Mouse (Mus musculus) frontal cortex, adult (tissue): ENCODE data around the gene Gm4307.
"Not testable (repeated sequence)": the region's sequence is repeated elsewhere in the genome, so short reads cannot be mapped to it uniquely, and the experiment has no call there.

Experiments used
- ATAC-seq: cut with Nextera tagmentation; 2 replicates; pipeline ENCODE4 v1.9.2; 2017; ENCODE audit warnings: mild to moderate bottlenecking, moderate library complexity, mixed read lengths; ENCODE audit not compliant: low TSS enrichment

Gm4307 gene

DNA sequence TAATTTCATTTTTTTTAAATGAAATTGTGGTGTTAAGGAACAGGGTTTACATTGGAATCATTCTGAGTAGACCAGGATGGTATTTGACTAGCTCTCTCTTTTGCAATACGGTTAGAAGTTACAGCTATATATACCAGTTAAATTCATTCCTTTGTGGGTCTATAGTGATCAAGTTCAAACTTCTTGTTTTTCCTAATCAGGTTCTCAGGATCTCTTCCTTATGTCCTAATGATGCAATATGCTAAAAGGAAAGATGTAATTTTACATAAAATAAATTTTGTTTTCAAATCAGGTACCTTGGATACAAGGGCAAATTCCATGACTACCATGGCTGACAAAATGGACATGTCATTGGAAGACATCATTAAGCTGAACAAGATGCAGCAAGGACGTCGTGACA, at the start of gene Gm4307:
Gene Gm4307, plus strand, starts transcription at position 301 of the 400 bp plus-strand sequence.
- not testable (repeated sequence) for ATAC-seq

DNA sequence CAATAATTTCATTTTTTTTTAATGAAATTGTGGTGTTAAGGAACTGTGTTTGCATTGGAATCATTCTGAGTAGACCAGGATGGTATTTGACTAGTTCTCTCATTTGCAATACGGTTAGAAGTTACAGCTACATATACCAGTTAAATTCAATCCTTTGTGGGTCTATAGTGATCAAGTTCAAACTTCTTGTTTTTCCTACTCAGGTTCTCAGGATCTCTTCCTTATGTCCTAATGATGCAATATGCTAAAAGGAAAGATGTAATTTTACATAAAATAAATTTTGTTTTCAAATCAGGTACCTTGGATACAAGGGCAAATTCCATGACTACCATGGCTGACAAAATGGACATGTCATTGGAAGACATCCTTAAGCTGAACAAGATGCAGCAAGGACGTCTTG, 25.8 kb upstream of the Gm4307 start, which contains the start of gene Gm4301:
Gene Gm4301, plus strand, starts transcription at position 301 of the 400 bp plus-strand sequence.
- not testable (repeated sequence) for ATAC-seq

GRCm38 (mm10) chr10:100340536-100340935, 20.6 kb upstream of the Gm4307 start, which contains the start of gene Gm4302:
Gm4302 (plus strand) TSS chr10:100340836.
- not testable (repeated sequence) for ATAC-seq

- not testable (repeated sequence) for ATAC-seq
Observed at GRCm38 (mm10) chr10:100345672-100346071, 15.5 kb upstream of the Gm4307 start, which contains the start of gene Gm4303. Gm4303 (plus strand) TSS chr10:100345972.

GRCm38 (mm10) chr10:100350793-100351192, 10.3 kb upstream of the Gm4307 start, which contains the start of gene Gm4305:
Gm4305 (plus strand) TSS chr10:100351093.
- ATAC-seq: not testable (repeated sequence)

DNA sequence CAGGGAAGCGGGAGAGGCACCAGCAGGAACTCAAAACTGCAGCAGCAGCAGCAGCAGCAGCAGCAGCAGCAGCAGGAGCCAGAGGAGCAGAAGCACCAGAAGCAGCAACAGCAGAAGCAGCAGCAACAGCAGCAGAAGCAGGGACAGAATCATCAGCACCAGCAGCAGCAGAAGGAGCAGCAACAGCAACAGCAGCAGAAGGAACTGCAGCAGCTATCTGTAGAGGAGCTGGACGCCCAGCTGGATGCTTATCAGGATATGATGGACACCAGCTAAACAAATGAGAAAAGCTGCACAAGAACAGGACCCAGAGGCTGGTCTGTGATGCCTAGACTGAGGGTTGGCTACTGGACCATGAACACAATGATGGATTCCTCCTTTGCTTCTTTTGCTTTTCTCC, 4.3 kb upstream of the Gm4307 start:
- ATAC-seq: not testable (repeated sequence)

DNA sequence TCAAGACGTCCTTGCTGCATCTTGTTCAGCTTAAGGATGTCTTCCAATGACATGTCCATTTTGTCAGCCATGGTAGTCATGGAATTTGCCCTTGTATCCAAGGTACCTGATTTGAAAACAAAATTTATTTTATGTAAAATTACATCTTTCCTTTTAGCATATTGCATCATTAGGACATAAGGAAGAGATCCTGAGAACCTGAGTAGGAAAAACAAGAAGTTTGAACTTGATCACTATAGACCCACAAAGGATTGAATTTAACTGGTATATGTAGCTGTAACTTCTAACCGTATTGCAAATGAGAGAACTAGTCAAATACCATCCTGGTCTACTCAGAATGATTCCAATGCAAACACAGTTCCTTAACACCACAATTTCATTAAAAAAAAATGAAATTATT, 21.3 kb downstream of the Gm4307 start, which contains the start of gene Gm4312:
Gene Gm4312, minus strand, starts transcription at position 101 of the 400 bp plus-strand sequence.
- not testable (repeated sequence) for ATAC-seq

GRCm38 (mm10) chr10:100402301-100402700, 41.2 kb downstream of the Gm4307 start:
- ATAC-seq: not testable (repeated sequence)
